In genomic region chr15:12010602-12011044, GRCm38 (mm10) we compare ENCODE assay signal across 7 mouse cellular contexts. TPM values are rescaled to one million over a fixed set of nuclear protein-coding genes. Genes with fewer than 3 reads are reported as not detected.
DNase-seq lines count a peak whose midpoint lies in the region; ATAC-seq and TF ChIP-seq lines count a peak whose summit lies in the region.

No protein-coding gene starts in this region.

- TF ChIP-seq POLR2A in CH12.LX (IDR thresholded peaks at IDR 0.05; ENCODE audit: low read depth, low read length), result peak; percentile 57

- no peaks in the 10 kb centered on the region for H3K79me2 ChIP-seq in CH12.LX (replicated peaks; ENCODE audit: control insufficient read depth, extremely low read depth, insufficient read depth, poor library complexity, severe bottlenecking)

- H3K27ac ChIP-seq in CH12.LX (ENCODE audit: insufficient read depth, low read depth), result peak overlapping the region; percentile 99

- dilution Hi-C loops in CH12.LX (cut with MboI; ENCODE audit: extremely low pct_ligation_motif_present, extremely low pct_unique_long_range_greater_than_20kb, low sequenced_read_pairs), result no loop called here

- TF ChIP-seq EP300 in CH12.LX (IDR thresholded peaks at IDR 0.05; ENCODE audit: low read length), result no peak

- no peaks in the 10 kb centered on the region for H3K9me3 ChIP-seq in CH12.LX (replicated peaks; ENCODE audit: low read length)

- TF ChIP-seq CTCF in CH12.LX (conservative IDR thresholded peaks at IDR 0.05 in 1 of 2, IDR thresholded peaks at IDR 0.05 in 1 of 2; ENCODE audit: low read depth in 2 of 2, low read length in 2 of 2), result no peak

- DNase-seq in CH12.LX (ENCODE audit: extremely low read depth), result peak; percentile 90
- DNase-seq in heart, postnatal 10 days, result peak; percentile 15 to 30
- DNase-seq in liver, result peak; percentile 6
- DNase-seq in natural killer cell, adult 2 months (ENCODE audit: low spot score in 2 of 2), result peak; percentile 76 to 79
- no peak for DNase-seq in gastrocnemius, adult 8-10 months (ENCODE audit: low spot score in 2 of 2)
- DNase-seq in cerebellum, postnatal 25 days, result no peak

- no peaks in the 10 kb centered on the region for H3K36me3 ChIP-seq in CH12.LX (replicated peaks in 1 of 2; ENCODE audit: control insufficient read depth in 1 of 2, insufficient read depth in 1 of 2, low read length in 1 of 2)

- no peak; the same call in 1 of the 2 replicates for TF ChIP-seq RAD21 in CH12.LX (IDR thresholded peaks at IDR 0.05; ENCODE audit: low read depth, low read length)

- intact Hi-C loops in heart, postnatal 10 days (cut with DNase I), result no loop called here

- H3K4me3 ChIP-seq in CH12.LX (replicated peaks in 1 of 3; ENCODE audit: low read depth in 2 of 3, low read length in 2 of 3, poor library complexity in 1 of 3), result peak overlapping the region; percentile 30 to 67 (median 61)

- in situ Hi-C loops in CH12.LX (cut with MboI; ENCODE audit: low pct_ligation_motif_present, low pct_unique_long_range_greater_than_20kb, low sequenced_read_pairs), result no loop called here

- peak overlapping the region; percentile 29 for H3K9ac ChIP-seq in CH12.LX (ENCODE audit: insufficient read depth, low read depth)

- H3K27me3 ChIP-seq in CH12.LX (replicated peaks), result no peaks in the 10 kb centered on the region

- peak overlapping the region; percentile 42 for H3K4me2 ChIP-seq in CH12.LX (ENCODE audit: insufficient read depth, low read depth, poor library complexity, severe bottlenecking)

- peak; percentile 80 for ATAC-seq in activated CD4-positive, CD25-positive, alpha-beta regulatory T cell, adult 4 months

- peaks cover 36 to 75% of the 10 kb centered on the region in 2 experiments for H3K4me1 ChIP-seq in CH12.LX (ENCODE audit: control insufficient read depth in 1 of 2, insufficient read depth in 2 of 2)

TF ChIP-seq in CH12.LX, 34 proteins besides CTCF, POLR2A, EP300 and RAD21:
- TF ChIP-seq ETS1 (conservative IDR thresholded peaks at IDR 0.05; ENCODE audit: low read depth, low read length) (no peak), TBP (conservative IDR thresholded peaks at IDR 0.05; ENCODE audit: low read depth, low read length) (0 out of 2 replicates have a peak, but pooled peaks have one; percentile 75), ELF1 (IDR thresholded peaks at IDR 0.05; ENCODE audit: low read depth, low read length) (peak; percentile 49; the same call in 1 of the 2 replicates), UBTF (IDR thresholded peaks at IDR 0.05; ENCODE audit: low read depth, low read length) (peak; percentile 26; the same call in 1 of the 2 replicates), PAX5 (IDR thresholded peaks at IDR 0.05; ENCODE audit: low read length) (no peak)

RNA-seq across cellular contexts. Expression of gene Sub1, which starts 13.8 kb away (rescaled TPM):
- total RNA-seq in CH12.LX (2012; rRNA removed) (553 and 781 TPM in 2 replicates), CH12.LX (2014; rRNA removed) (2,677 and 3,148 TPM in 2 replicates)
- 1,927 and 2,021 TPM in 2 replicates for polyA plus RNA-seq in CH12.LX (2012; ENCODE audit: insufficient read length, low read depth)
- polyA plus RNA-seq in activated CD4-positive, CD25-positive, alpha-beta regulatory T cell, adult 4 months (2017; shearing (Covaris generic)), result 1,000 to 10,000 TPM in 1 of 2 experiments, 100 to 1,000 TPM in 1; 878 to 1,002 TPM
- 100 to 1,000 TPM; 142 to 149 TPM for total RNA-seq in heart, postnatal 10 days (2021)
- 100 to 1,000 TPM in 3 of 4 experiments, 10 to 100 TPM in 1; 61.6 to 136 (median 107) TPM for total RNA-seq in gastrocnemius, adult 8-10 months (2022)

Comparison
In these comparisons a context has a peak if more than half of its experiments do, and no peak if none do; other contexts are left out.
1. DNase-seq: peak in CH12.LX (single experiment), heart, postnatal 10 days (2 of 2), liver (single experiment) and natural killer cell, adult 2 months (2 of 2); none in gastrocnemius, adult 8-10 months (0 of 2) and cerebellum, postnatal 25 days (0 of 2).